Mouse (Mus musculus) thymus, postnatal 0 days (tissue): ENCODE results near the gene Mmrn1. TPM values are rescaled to one million over a fixed set of nuclear protein-coding genes. Genes with fewer than 3 reads are reported as not detected.

Source experiments
- DNase-seq: peaks from one replicate; pipeline ENCODE4 v3.0.0-alpha.2; 2015; ENCODE audit warnings: low spot score
- polyA plus RNA-seq: library from polyadenylated mRNA; unstranded; fragments of >200 nt; fragmentation: Nextera tagmentation; extraction: Ambion mirVana; gene quantifications from 2 replicates; pipeline ENCODE4 v1.2.1, GENCODE M21; 2015

The Mmrn1 gene
- polyA plus RNA-seq, 1 experiment from 2014 or later, result 0.26 TPM

GRCm38 (mm10) chr6:60993386-60994108 lies 68.8 kb downstream of the Mmrn1 start:
- no peak for DNase-seq

- DNase-seq, result no peak
Observed at GRCm38 (mm10) chr6:60994114-60994513, 69.3 kb downstream of the Mmrn1 start.

GRCm38 (mm10) chr6:60994521-60994920 lies 69.7 kb downstream of the Mmrn1 start:
- no peak for DNase-seq

- DNase-seq, result no peak
Observed at GRCm38 (mm10) chr6:60995596-60995995, 70.8 kb downstream of the Mmrn1 start.

- DNase-seq, result no peak
Observed at GRCm38 (mm10) chr6:60996328-60996727, 71.6 kb downstream of the Mmrn1 start.

- no peak for DNase-seq
Observed at GRCm38 (mm10) chr6:61001003-61001790, 76.4 kb downstream of the Mmrn1 start.

GRCm38 (mm10) chr6:61003916-61004765 lies 79.4 kb downstream of the Mmrn1 start:
- no peak for DNase-seq

GRCm38 (mm10) chr6:61013780-61014179 lies 89.0 kb downstream of the Mmrn1 start:
- DNase-seq, result no peak

- no peak for DNase-seq
Observed at GRCm38 (mm10) chr6:61019689-61020088, 94.9 kb downstream of the Mmrn1 start.

GRCm38 (mm10) chr6:61020995-61021394 lies 96.2 kb downstream of the Mmrn1 start:
- DNase-seq, result no peak

GRCm38 (mm10) chr6:61033251-61033650 lies 108.5 kb downstream of the Mmrn1 start:
- DNase-seq, result no peak

Other genes with a start within 250 kb of the Mmrn1 start
- 3.1 and 4.4 TPM in 2 replicates for gene Snca, start 95.1 kb upstream of the Mmrn1 start, polyA plus RNA-seq